Mouse (Mus musculus): ENCODE data around the gene Slc17a7. TPM values are rescaled to one million over a fixed set of nuclear protein-coding genes. Genes with fewer than 3 reads are reported as not detected.

Slc17a7 gene
- total RNA-seq, 2 experiments from 2014 or later: not detected

Other genes starting within 250 kb of the Slc17a7 start
Only the 30 nearest of the 34 such genes appear.
- not detected in 2 replicates for gene Tsks, start 220.7 kb upstream of the Slc17a7 start, total RNA-seq (2015)
- gene Tsks, start 220.7 kb upstream of the Slc17a7 start, total RNA-seq (2017): not detected in 2 replicates
- 0.42 and 0.54 TPM in 2 replicates for gene Cpt1c, start 189.1 kb upstream of the Slc17a7 start, total RNA-seq (2015)
- gene Cpt1c, start 189.1 kb upstream of the Slc17a7 start, total RNA-seq (2017): 0.25 and 1.6 TPM in 2 replicates
- 147 and 153 TPM in 2 replicates for gene Prmt1, start 177.4 kb upstream of the Slc17a7 start, total RNA-seq (2015)
- 113 and 135 TPM in 2 replicates for gene Prmt1, start 177.4 kb upstream of the Slc17a7 start, total RNA-seq (2017)
- 71.9 and 79.5 TPM in 2 replicates for gene Irf3, start 166.3 kb upstream of the Slc17a7 start, total RNA-seq (2015)
- gene Irf3, start 166.3 kb upstream of the Slc17a7 start, total RNA-seq (2017): 70.4 and 89.4 TPM in 2 replicates
- 22.6 and 25.9 TPM in 2 replicates for gene Bcl2l12, start 165.2 kb upstream of the Slc17a7 start, total RNA-seq (2015)
- 26.2 and 28.0 TPM in 2 replicates for gene Bcl2l12, start 165.2 kb upstream of the Slc17a7 start, total RNA-seq (2017)
- 19.5 and 21.9 TPM in 2 replicates for gene Scaf1, start 147.6 kb upstream of the Slc17a7 start, total RNA-seq (2015)
- gene Scaf1, start 147.6 kb upstream of the Slc17a7 start, total RNA-seq (2017): 8.7 and 11.2 TPM in 2 replicates
- 4.8 and 6.1 TPM in 2 replicates for gene Rras, start 146.0 kb upstream of the Slc17a7 start, total RNA-seq (2015)
- gene Rras, start 146.0 kb upstream of the Slc17a7 start, total RNA-seq (2017): 1.1 TPM in 1 of 2 replicates, not detected in the other
- gene Prr12, start 111.1 kb upstream of the Slc17a7 start, total RNA-seq (2015): 20.5 and 21.7 TPM in 2 replicates
- gene Prr12, start 111.1 kb upstream of the Slc17a7 start, total RNA-seq (2017): 2.8 and 4.0 TPM in 2 replicates
- gene Nosip, start 101.5 kb upstream of the Slc17a7 start, total RNA-seq (2015): 39.7 and 45.0 TPM in 2 replicates
- gene Nosip, start 101.5 kb upstream of the Slc17a7 start, total RNA-seq (2017): 46.8 and 49.2 TPM in 2 replicates
- gene Prrg2, start 101.3 kb upstream of the Slc17a7 start, total RNA-seq (2015): 2.6 and 4.7 TPM in 2 replicates
- gene Prrg2, start 101.3 kb upstream of the Slc17a7 start, total RNA-seq (2017): 3.0 and 4.2 TPM in 2 replicates
- gene Rcn3, start 71.7 kb upstream of the Slc17a7 start, total RNA-seq (2015): 4.6 and 7.8 TPM in 2 replicates
- 5.4 TPM in 2 replicates for gene Rcn3, start 71.7 kb upstream of the Slc17a7 start, total RNA-seq (2017)
- 0.54 and 0.62 TPM in 2 replicates for gene Fcgrt, start 60.1 kb upstream of the Slc17a7 start, total RNA-seq (2015)
- gene Fcgrt, start 60.1 kb upstream of the Slc17a7 start, total RNA-seq (2017): 3.9 TPM in 2 replicates
- 3,046 and 3,197 TPM in 2 replicates for gene Rps11, start 39.5 kb upstream of the Slc17a7 start, total RNA-seq (2015)
- gene Rps11, start 39.5 kb upstream of the Slc17a7 start, total RNA-seq (2017): 1,081 and 1,541 TPM in 2 replicates
- gene Rpl13a, start 35.2 kb upstream of the Slc17a7 start, total RNA-seq (2015): 2,930 and 3,118 TPM in 2 replicates
- gene Rpl13a, start 35.2 kb upstream of the Slc17a7 start, total RNA-seq (2017): 3,320 and 3,859 TPM in 2 replicates
- gene Gm45713, start 27.7 kb upstream of the Slc17a7 start, total RNA-seq (2015): not detected in 2 replicates
- gene Gm45713, start 27.7 kb upstream of the Slc17a7 start, total RNA-seq (2017): 1.4 TPM in 1 of 2 replicates, not detected in the other
- gene Flt3l, start 27.5 kb upstream of the Slc17a7 start, total RNA-seq (2015): 8.2 and 8.5 TPM in 2 replicates
- 4.7 and 7.0 TPM in 2 replicates for gene Flt3l, start 27.5 kb upstream of the Slc17a7 start, total RNA-seq (2017)
- gene Pih1d1, start 9.6 kb upstream of the Slc17a7 start, total RNA-seq (2015): 114 and 146 TPM in 2 replicates
- gene Pih1d1, start 9.6 kb upstream of the Slc17a7 start, total RNA-seq (2017): 34.9 and 61.8 TPM in 2 replicates
- 57.5 and 59.3 TPM in 2 replicates for gene Aldh16a1, start 9.4 kb upstream of the Slc17a7 start, total RNA-seq (2015)
- gene Aldh16a1, start 9.4 kb upstream of the Slc17a7 start, total RNA-seq (2017): 23.4 and 25.8 TPM in 2 replicates
- not detected in 2 replicates for gene Gfy, start 15.6 kb downstream of the Slc17a7 start, total RNA-seq (2015)
- not detected in 2 replicates for gene Gfy, start 15.6 kb downstream of the Slc17a7 start, total RNA-seq (2017)
- gene Pth2, start 17.0 kb downstream of the Slc17a7 start, total RNA-seq (2015): not detected in 2 replicates
- gene Pth2, start 17.0 kb downstream of the Slc17a7 start, total RNA-seq (2017): not detected in 2 replicates
- gene Ccdc155, start 40.9 kb downstream of the Slc17a7 start, total RNA-seq (2015): 0.15 TPM in 1 of 2 replicates, not detected in the other
- 0.34 TPM in 1 of 2 replicates, not detected in the other for gene Ccdc155, start 40.9 kb downstream of the Slc17a7 start, total RNA-seq (2017)
- gene Dkkl1, start 48.2 kb downstream of the Slc17a7 start, total RNA-seq (2015): 3.8 and 5.4 TPM in 2 replicates
- gene Dkkl1, start 48.2 kb downstream of the Slc17a7 start, total RNA-seq (2017): 4.2 and 5.6 TPM in 2 replicates
- gene Tead2, start 51.8 kb downstream of the Slc17a7 start, total RNA-seq (2015): 2.2 TPM in 1 of 2 replicates, not detected in the other
- gene Tead2, start 51.8 kb downstream of the Slc17a7 start, total RNA-seq (2017): 0.20 TPM in 1 of 2 replicates, not detected in the other
- gene Cd37, start 75.2 kb downstream of the Slc17a7 start, total RNA-seq (2015): 104 and 124 TPM in 2 replicates
- 76.6 and 81.9 TPM in 2 replicates for gene Cd37, start 75.2 kb downstream of the Slc17a7 start, total RNA-seq (2017)
- not detected in 2 replicates for gene Slc6a16, start 77.1 kb downstream of the Slc17a7 start, total RNA-seq (2015)
- not detected in 2 replicates for gene Slc6a16, start 77.1 kb downstream of the Slc17a7 start, total RNA-seq (2017)
- gene Slc6a21, start 113.6 kb downstream of the Slc17a7 start, total RNA-seq (2015): 0.10 TPM in 1 of 2 replicates, not detected in the other
- not detected in 2 replicates for gene Slc6a21, start 113.6 kb downstream of the Slc17a7 start, total RNA-seq (2017)
- gene Trpm4, start 169.8 kb downstream of the Slc17a7 start, total RNA-seq (2015): 1.0 and 1.8 TPM in 2 replicates
- 1.2 and 1.4 TPM in 2 replicates for gene Trpm4, start 169.8 kb downstream of the Slc17a7 start, total RNA-seq (2017)
- not detected in 2 replicates for gene Hrc, start 171.3 kb downstream of the Slc17a7 start, total RNA-seq (2015)
- gene Hrc, start 171.3 kb downstream of the Slc17a7 start, total RNA-seq (2017): not detected in 2 replicates
- gene Ppfia3, start 203.1 kb downstream of the Slc17a7 start, total RNA-seq (2015): not detected in 2 replicates
- not detected in 2 replicates for gene Ppfia3, start 203.1 kb downstream of the Slc17a7 start, total RNA-seq (2017)
- not detected in 2 replicates for gene Lin7b, start 206.6 kb downstream of the Slc17a7 start, total RNA-seq (2015)
- not detected in 2 replicates for gene Lin7b, start 206.6 kb downstream of the Slc17a7 start, total RNA-seq (2017)